Mouse (Mus musculus) B cell, adult (primary cell): ENCODE results near the gene Slc7a10. TPM values are rescaled to one million over a fixed set of nuclear protein-coding genes. Genes with fewer than 3 reads are reported as not detected.

Experiments used
- total RNA-seq: library from RNA; stranded (reverse); gene quantifications from 4 replicates; pipeline ENCODE4 v1.2.4, GENCODE M21; 2023; ENCODE audit not compliant: inconsistent age

The Slc7a10 gene
- not detected in 4 replicates for total RNA-seq

DNA sequence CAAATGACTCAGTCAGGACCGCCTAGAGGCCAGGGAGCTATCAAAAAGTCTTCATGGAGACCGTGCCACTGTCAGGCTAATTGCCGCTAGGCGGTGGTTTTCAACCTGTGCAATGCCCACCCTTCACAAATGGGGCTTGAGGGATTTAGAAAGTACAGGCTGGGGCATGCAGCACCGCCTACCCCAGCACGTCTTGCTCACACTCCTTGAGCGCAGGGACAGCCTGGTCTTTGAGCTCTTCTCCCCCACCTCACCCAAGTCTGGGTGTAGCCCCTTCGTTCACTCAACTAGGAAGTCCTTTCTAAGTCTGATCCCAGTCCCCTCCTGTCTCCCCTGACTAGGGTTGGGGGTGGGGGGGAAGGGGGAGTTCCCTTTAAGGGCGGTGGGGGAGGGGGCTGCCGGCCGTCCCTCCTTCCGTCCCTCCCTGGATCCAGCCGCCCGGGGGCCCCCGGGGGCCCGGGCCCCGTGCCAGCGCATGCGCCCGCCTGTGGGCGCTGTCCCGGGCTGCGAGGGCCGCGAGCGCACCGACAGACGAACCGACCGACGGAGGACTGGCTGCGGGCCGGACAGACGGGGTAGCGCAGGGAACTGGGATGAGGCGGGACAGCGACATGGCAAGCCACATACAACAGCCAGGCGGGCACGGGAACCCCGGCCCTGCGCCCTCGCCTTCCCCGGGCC, at the start of gene Slc7a10:
TSS of gene Slc7a10 (plus strand) at position 497 of the 681 bp plus-strand sequence.

DNA sequence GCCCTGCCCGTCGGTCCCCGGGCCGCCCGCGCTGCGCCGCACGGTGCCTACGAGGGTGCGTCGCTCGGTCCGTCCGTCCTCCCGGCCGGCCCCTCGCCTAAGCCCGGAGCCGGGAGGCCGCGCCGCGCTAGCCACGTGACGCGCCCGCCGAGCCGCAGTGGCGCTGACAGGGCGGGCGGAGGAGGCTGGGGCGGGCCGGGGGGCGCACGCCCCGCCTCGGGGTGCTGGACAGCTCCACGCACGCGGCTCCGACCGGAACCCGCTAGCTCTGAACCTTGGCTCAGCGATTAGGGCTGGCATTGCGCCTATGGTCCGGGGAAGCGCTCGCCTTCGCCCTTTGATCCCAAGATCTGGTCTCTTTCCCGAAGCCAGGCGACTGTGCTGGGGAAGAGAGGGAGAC, 29.0 kb downstream of the Slc7a10 start, which contains the start of gene Lrp3:
TSS of gene Lrp3 (minus strand) at position 274 of the 400 bp plus-strand sequence.

Other genes starting within 250 kb of the Slc7a10 start
- gene Cebpg, start 129.8 kb upstream of the Slc7a10 start, total RNA-seq: 32.6 to 39.4 TPM (median 34.9 TPM) in 4 replicates
- 0.42 to 0.78 TPM (median 0.61 TPM) in 4 replicates for gene Cebpa, start 67.1 kb upstream of the Slc7a10 start, total RNA-seq
- not detected in 4 replicates for gene Lrp3, start 29.1 kb downstream of the Slc7a10 start, total RNA-seq
- gene Gpatch1, start 132.1 kb downstream of the Slc7a10 start, total RNA-seq: 15.5 to 22.8 TPM (median 19.9 TPM) in 4 replicates
- gene Rhpn2, start 147.8 kb downstream of the Slc7a10 start, total RNA-seq: 0.18 to 1.1 TPM (median 0.55 TPM) in 3 of 4 replicates, not detected in the other
- gene Faap24, start 210.5 kb downstream of the Slc7a10 start, total RNA-seq: 12.2 to 12.5 TPM (median 12.4 TPM) in 4 replicates
- gene Cep89, start 210.7 kb downstream of the Slc7a10 start, total RNA-seq: 25.0 to 39.3 TPM (median 32.5 TPM) in 4 replicates